Comparison of ENCODE assay signal across 8 mouse cellular contexts in the genomic region with DNA sequence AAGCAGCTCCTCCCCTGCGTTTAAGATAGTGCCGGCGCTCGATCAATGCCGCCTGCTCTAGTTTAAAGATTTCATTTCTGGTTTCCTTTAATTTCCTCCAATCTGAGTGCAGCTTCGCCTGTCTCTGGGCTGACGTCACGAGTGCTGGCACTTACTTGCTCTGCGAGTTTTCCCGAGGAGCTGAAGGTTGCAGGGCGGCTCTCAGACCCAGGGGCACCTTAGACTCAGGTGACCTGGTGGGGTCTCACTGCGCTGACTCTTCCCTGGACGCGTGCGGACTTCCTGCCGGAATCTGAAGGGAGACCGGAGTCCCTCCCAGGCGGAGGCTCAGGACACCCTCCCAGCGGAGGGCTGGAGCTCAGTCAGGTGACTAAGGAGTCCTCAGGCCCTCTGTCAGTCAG. TPM values are rescaled to one million over a fixed set of nuclear protein-coding genes. Genes with fewer than 3 reads are reported as not detected.
DNase-seq lines count a peak whose midpoint lies in the region; ATAC-seq lines count a peak whose summit lies in the region.

No protein-coding gene starts in this region.

- peak overlapping the region; percentile 81 for H3K4me2 ChIP-seq in intestine, embryonic 15.5 days (replicated peaks)
- peak overlapping the region; percentile 72 for H3K4me2 ChIP-seq in midbrain, embryonic 11.5 days

- peak overlapping the region; percentile 86 for H3K27ac ChIP-seq in intestine, embryonic 15.5 days
- no peak overlapping the region for H3K27ac ChIP-seq in midbrain, embryonic 11.5 days (ENCODE audit: low read depth, low read length)

- peak overlapping the region; percentile 50 for H3K4me3 ChIP-seq in intestine, embryonic 15.5 days (replicated peaks)
- peak overlapping the region; percentile 46 for H3K4me3 ChIP-seq in midbrain, embryonic 11.5 days (ENCODE audit: low read depth, low read length)

- peak; percentile 93 for ATAC-seq in intestine, embryonic 15.5 days
- ATAC-seq in midbrain, embryonic 11.5 days (ENCODE audit: low FRiP score) = peak; percentile 89
- ATAC-seq in erythroid progenitor cell, adult 5-6 weeks (replicated peaks; ENCODE audit: low FRiP score, poor library complexity, severe bottlenecking) = no peak

- intact Hi-C loops in left cerebral cortex, postnatal 4 days (cut with DNase I) = no loop called here

- no peaks in the 10 kb centered on the region for H3K36me3 ChIP-seq in intestine, embryonic 15.5 days
- H3K36me3 ChIP-seq in midbrain, embryonic 11.5 days (ENCODE audit: control insufficient read depth, insufficient read depth, low read length) = no peaks in the 10 kb centered on the region

- WGBS in intestine, embryonic 15.5 days = under 1% methylated on average over 19 of the region's 19 CpGs
- WGBS in midbrain, embryonic 11.5 days = 1% methylated on average over 19 of the region's 19 CpGs

- no peaks in the 10 kb centered on the region for H3K27me3 ChIP-seq in intestine, embryonic 15.5 days (replicated peaks)
- H3K27me3 ChIP-seq in midbrain, embryonic 11.5 days (ENCODE audit: control insufficient read depth, insufficient read depth, low read length) = no peaks in the 10 kb centered on the region

- DNase-seq in adrenal gland, adult (ENCODE audit: inconsistent age in 2 of 2, low spot score in 1 of 2) = peak; percentile 83 to 95
- peak; percentile 83 for DNase-seq in embryo, embryonic 10.5 days (ENCODE audit: low spot score)
- peak; percentile 42 for DNase-seq in gastrocnemius, postnatal 25 days
- DNase-seq in left cerebral cortex, postnatal 4 days = peak; percentile 62
- DNase-seq in midbrain, embryonic 11.5 days (ENCODE audit: low spot score, missing footprints) = peak; percentile 93
- DNase-seq in skeletal muscle tissue, adult 2 months (ENCODE audit: low read depth, low spot score) = peak; percentile 35

- H3K4me1 ChIP-seq in intestine, embryonic 15.5 days (replicated peaks) = no peaks in the 10 kb centered on the region
- no peaks in the 10 kb centered on the region for H3K4me1 ChIP-seq in midbrain, embryonic 11.5 days (ENCODE audit: control insufficient read depth, insufficient read depth, low read length)

- no peaks in the 10 kb centered on the region for H3K9me3 ChIP-seq in intestine, embryonic 15.5 days
- H3K9me3 ChIP-seq in midbrain, embryonic 11.5 days (ENCODE audit: control insufficient read depth, low read length) = no peaks in the 10 kb centered on the region

- H3K9ac ChIP-seq in intestine, embryonic 15.5 days = peak overlapping the region; percentile 62
- H3K9ac ChIP-seq in midbrain, embryonic 11.5 days (ENCODE audit: low read length) = peak overlapping the region; percentile 63

RNA-seq across cellular contexts. Expression of a gene that starts 10.0 kb away (rescaled TPM):
- 1 to 10 TPM; 1.3 to 3.4 TPM for total RNA-seq in gastrocnemius, postnatal 25 days (2021)
- 10.6 and 11.1 TPM in 2 replicates for polyA plus RNA-seq in intestine, embryonic 15.5 days (2015; fragmentation: Nextera tagmentation; extraction: Ambion mirVana)
- total RNA-seq in left cerebral cortex, postnatal 4 days (2021) = 1 to 10 TPM; 2.8 to 3.6 TPM
- 2.0 and 3.4 TPM in 2 replicates for polyA plus RNA-seq in midbrain, embryonic 11.5 days (2014; fragmentation: Nextera tagmentation; extraction: Ambion mirVana)
- 1.1 TPM in 1 of 2 replicates, not detected in the other for total RNA-seq in erythroid progenitor cell, adult 5-6 weeks (2015; ENCODE audit: low replicate concordance)
- total RNA-seq in erythroid progenitor cell, adult 5-6 weeks (2017; ENCODE audit: low replicate concordance) = not detected in 2 replicates

RNA-seq across cellular contexts. Expression of a gene that starts 41.7 kb away (rescaled TPM):
- 10 to 100 TPM; 10.2 to 13.3 TPM for total RNA-seq in gastrocnemius, postnatal 25 days (2021)
- 13.0 and 14.4 TPM in 2 replicates for polyA plus RNA-seq in intestine, embryonic 15.5 days (2015; fragmentation: Nextera tagmentation; extraction: Ambion mirVana)
- total RNA-seq in left cerebral cortex, postnatal 4 days (2021) = 1 to 10 TPM; 3.4 to 4.1 TPM
- polyA plus RNA-seq in midbrain, embryonic 11.5 days (2014; fragmentation: Nextera tagmentation; extraction: Ambion mirVana) = 0.73 and 0.77 TPM in 2 replicates
- total RNA-seq in erythroid progenitor cell, adult 5-6 weeks (2015; ENCODE audit: low replicate concordance) = not detected in 2 replicates
- total RNA-seq in erythroid progenitor cell, adult 5-6 weeks (2017; ENCODE audit: low replicate concordance) = not detected in 2 replicates

Comparison
In these comparisons a context has a peak if more than half of its experiments do, and no peak if none do; other contexts are left out.
1. DNase-seq: peak in every context shown above with its lines; median percentile 93 in midbrain, embryonic 11.5 days; 89 in adrenal gland, adult; 83 in embryo, embryonic 10.5 days; 62 in left cerebral cortex, postnatal 4 days; 42 in gastrocnemius, postnatal 25 days; 35 in skeletal muscle tissue, adult 2 months.
2. RNA of a gene that starts 41.7 kb away (total RNA-seq): 10.2 to 13.3 TPM in gastrocnemius, postnatal 25 days and 3.4 to 4.1 TPM in left cerebral cortex, postnatal 4 days; not detected in erythroid progenitor cell, adult 5-6 weeks; every median in the first group is over 4 times any median in the second.